9 mouse cellular contexts compared by ENCODE assay signal in the genomic region with DNA sequence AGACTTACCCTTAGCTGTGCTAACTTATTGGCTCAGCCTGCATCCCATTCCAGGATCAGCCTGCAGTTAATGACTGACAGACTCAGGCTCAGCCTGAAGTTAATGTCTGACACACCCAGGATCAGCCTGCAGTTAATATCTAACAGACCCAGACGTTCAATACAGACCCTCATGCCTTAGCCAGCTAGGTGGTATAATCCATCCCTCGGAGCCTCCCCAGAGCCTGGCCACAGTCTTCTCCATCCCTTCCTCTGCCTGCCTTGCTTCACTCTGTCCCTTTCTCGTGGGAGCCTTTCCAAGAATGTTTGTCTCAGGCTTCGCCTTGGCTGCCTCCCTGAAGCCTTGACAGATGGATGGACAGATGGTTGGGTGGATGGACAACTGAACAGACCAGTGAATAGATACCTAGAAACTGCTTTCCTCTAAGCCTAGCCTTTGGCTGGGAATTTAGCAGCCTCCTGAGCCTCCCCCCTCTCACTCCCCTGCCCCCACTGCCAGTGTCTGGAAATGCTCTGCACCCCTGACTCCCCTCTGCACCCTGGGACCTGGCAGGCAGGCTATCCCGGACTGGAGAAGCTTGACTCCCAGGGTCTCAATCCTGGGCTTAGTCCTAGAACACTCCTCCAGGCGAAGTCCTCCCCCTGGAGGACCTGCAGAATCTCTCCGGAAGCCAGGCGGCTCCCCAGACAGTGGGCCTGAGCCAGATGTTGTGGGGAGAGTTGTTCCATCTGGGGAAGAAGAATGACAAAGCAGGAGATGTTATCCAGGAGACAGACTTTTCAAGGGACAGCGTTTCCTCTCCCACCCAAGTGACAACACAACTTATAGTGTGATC. TPM values are rescaled to one million over a fixed set of nuclear protein-coding genes. Genes with fewer than 3 reads are reported as not detected.
DNase-seq lines count a peak whose midpoint lies in the region; ATAC-seq lines count a peak whose summit lies in the region.
"Had no signal": no experiment of that assay in that cellular context is flagged by ENCODE, and none has a peak within 500 bp of the region (broad histone marks: within the 10 kb centered on the region; RNA-seq: fewer than 3 reads in every experiment).

No protein-coding gene starts in this region.

- peak overlapping the region; percentile 9; the same call in 1 of the 2 replicates for H3K9ac ChIP-seq in hindbrain, embryonic 16.5 days (ENCODE audit: low read depth, low read length)
- H3K9ac ChIP-seq in liver, embryonic 16.5 days (ENCODE audit: low read depth, low read length) = no peak overlapping the region
- H3K9ac ChIP-seq in midbrain, embryonic 15.5 days = no peak overlapping the region

- WGBS in hindbrain, embryonic 16.5 days = 49% methylated on average over 9 of the region's 9 CpGs
- 42% methylated on average over 9 of the region's 9 CpGs for WGBS in liver, embryonic 16.5 days (ENCODE audit: insufficient replicate concordance)
- WGBS in midbrain, embryonic 15.5 days = 64% methylated on average over 9 of the region's 9 CpGs

- H3K9me3 ChIP-seq in hindbrain, embryonic 16.5 days (ENCODE audit: control insufficient read depth, low read length) = no peaks in the 10 kb centered on the region
- H3K9me3 ChIP-seq in liver, embryonic 16.5 days (replicated peaks; ENCODE audit: control insufficient read depth, low read length) = no peaks in the 10 kb centered on the region
- no peaks in the 10 kb centered on the region for H3K9me3 ChIP-seq in midbrain, embryonic 15.5 days

- H3K4me3 ChIP-seq in hindbrain, embryonic 16.5 days (ENCODE audit: low read length) = no peak overlapping the region
- H3K4me3 ChIP-seq in liver, embryonic 16.5 days (ENCODE audit: low read depth, low read length) = no peak overlapping the region
- no peak overlapping the region for H3K4me3 ChIP-seq in midbrain, embryonic 15.5 days

- H3K27ac ChIP-seq in hindbrain, embryonic 16.5 days (ENCODE audit: low read depth, low read length) = no peak overlapping the region; the same call in 1 of the 2 replicates
- H3K27ac ChIP-seq in liver, embryonic 16.5 days (ENCODE audit: low read length) = no peak overlapping the region
- no peak overlapping the region for H3K27ac ChIP-seq in midbrain, embryonic 15.5 days

- no peaks in the 10 kb centered on the region for H3K27me3 ChIP-seq in hindbrain, embryonic 16.5 days (replicated peaks; ENCODE audit: control insufficient read depth, insufficient read depth, low read length)
- no peaks in the 10 kb centered on the region for H3K27me3 ChIP-seq in liver, embryonic 16.5 days (ENCODE audit: control insufficient read depth, insufficient read depth, low read depth, low read length)
- H3K27me3 ChIP-seq in midbrain, embryonic 15.5 days (replicated peaks) = no peaks in the 10 kb centered on the region

- H3K4me2 ChIP-seq in hindbrain, embryonic 16.5 days (ENCODE audit: low read length) = no peak overlapping the region
- no peak overlapping the region for H3K4me2 ChIP-seq in liver, embryonic 16.5 days (ENCODE audit: low read depth, low read length)
- no peak overlapping the region for H3K4me2 ChIP-seq in midbrain, embryonic 15.5 days

- no peaks in the 10 kb centered on the region; the same call in 1 of the 2 replicates for H3K4me1 ChIP-seq in hindbrain, embryonic 16.5 days (ENCODE audit: control insufficient read depth, insufficient read depth, low read depth, low read length)
- H3K4me1 ChIP-seq in liver, embryonic 16.5 days (ENCODE audit: control insufficient read depth, low read depth, low read length) = peaks cover 3% of the 10 kb centered on the region; the same call in 1 of the 2 replicates
- peaks cover 5% of the 10 kb centered on the region for H3K4me1 ChIP-seq in midbrain, embryonic 15.5 days

- DNase-seq in lung, postnatal 10 days = peak; percentile 38
- DNase-seq in lung, postnatal 4 days = no peak
- DNase-seq in cerebellum, postnatal 36 days = peak; percentile 82 to 85
- DNase-seq in urinary bladder, postnatal 25 days (ENCODE audit: low spot score) = no peak
- DNase-seq: lung, postnatal 36 days; right cerebral cortex, postnatal 14 days had no signal

- no peaks in the 10 kb centered on the region for H3K36me3 ChIP-seq in hindbrain, embryonic 16.5 days (ENCODE audit: control insufficient read depth, insufficient read depth, low read length)
- H3K36me3 ChIP-seq in liver, embryonic 16.5 days (ENCODE audit: control insufficient read depth, insufficient read depth) = no peaks in the 10 kb centered on the region
- H3K36me3 ChIP-seq in midbrain, embryonic 15.5 days (replicated peaks) = no peaks in the 10 kb centered on the region

- no peak for ATAC-seq in hindbrain, embryonic 16.5 days
- peak; percentile 51 for ATAC-seq in liver, embryonic 16.5 days (ENCODE audit: low read depth)
- no peak for ATAC-seq in midbrain, embryonic 15.5 days (replicated peaks)

RNA-seq across cellular contexts. Expression of gene D630003M21Rik, which starts 13.5 kb away (rescaled TPM):
- 1.9 and 2.1 TPM in 2 replicates for polyA plus RNA-seq in hindbrain, embryonic 16.5 days (2015; fragmentation: Nextera tagmentation; extraction: Ambion mirVana)
- 0.69 and 0.78 TPM in 2 replicates for polyA plus RNA-seq in liver, embryonic 16.5 days (2015; fragmentation: Nextera tagmentation; extraction: Ambion mirVana)
- 1.6 TPM in 2 replicates for polyA plus RNA-seq in midbrain, embryonic 15.5 days (2015; fragmentation: Nextera tagmentation; extraction: Ambion mirVana)

RNA-seq across cellular contexts. Expression of gene Bpi, which starts 42.4 kb away (rescaled TPM):
- not detected in 2 replicates for polyA plus RNA-seq in hindbrain, embryonic 16.5 days (2015; fragmentation: Nextera tagmentation; extraction: Ambion mirVana)
- polyA plus RNA-seq in liver, embryonic 16.5 days (2015; fragmentation: Nextera tagmentation; extraction: Ambion mirVana) = not detected in 2 replicates
- polyA plus RNA-seq in midbrain, embryonic 15.5 days (2015; fragmentation: Nextera tagmentation; extraction: Ambion mirVana) = not detected in 2 replicates

Comparison
In these comparisons a context has a peak if more than half of its experiments do, and no peak if none do; other contexts are left out.
1. DNase-seq: peak in lung, postnatal 10 days (single experiment) and cerebellum, postnatal 36 days (2 of 2); none in lung, postnatal 4 days (0 of 2) and urinary bladder, postnatal 25 days (single experiment).